Mouse (Mus musculus): ENCODE data around the gene Iqcf1.

The Iqcf1 gene

DNA sequence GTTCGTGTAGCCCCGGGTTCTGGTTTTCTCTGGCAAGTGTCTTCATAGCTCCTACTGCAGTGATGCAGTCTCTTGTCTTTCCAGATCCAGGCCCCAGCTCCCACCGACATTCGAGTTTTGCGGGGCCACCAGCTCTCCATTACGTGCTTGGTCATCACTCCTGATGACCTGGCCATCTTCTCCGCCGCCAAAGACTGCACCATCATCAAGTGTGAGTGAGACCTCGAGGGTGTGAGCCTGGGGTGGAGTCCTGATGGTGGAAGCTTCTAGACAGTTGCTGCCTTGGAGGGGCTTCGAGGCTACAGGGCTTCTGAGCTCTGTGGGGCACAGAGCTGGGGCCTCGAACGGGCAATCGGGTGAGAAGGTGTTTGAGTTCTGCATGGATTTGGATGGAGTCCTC lies 18.1 kb upstream of the Iqcf1 start:
- DNase-seq (ENCODE audit: low spot score in 2 of 2) = peak; percentile 4

DNA sequence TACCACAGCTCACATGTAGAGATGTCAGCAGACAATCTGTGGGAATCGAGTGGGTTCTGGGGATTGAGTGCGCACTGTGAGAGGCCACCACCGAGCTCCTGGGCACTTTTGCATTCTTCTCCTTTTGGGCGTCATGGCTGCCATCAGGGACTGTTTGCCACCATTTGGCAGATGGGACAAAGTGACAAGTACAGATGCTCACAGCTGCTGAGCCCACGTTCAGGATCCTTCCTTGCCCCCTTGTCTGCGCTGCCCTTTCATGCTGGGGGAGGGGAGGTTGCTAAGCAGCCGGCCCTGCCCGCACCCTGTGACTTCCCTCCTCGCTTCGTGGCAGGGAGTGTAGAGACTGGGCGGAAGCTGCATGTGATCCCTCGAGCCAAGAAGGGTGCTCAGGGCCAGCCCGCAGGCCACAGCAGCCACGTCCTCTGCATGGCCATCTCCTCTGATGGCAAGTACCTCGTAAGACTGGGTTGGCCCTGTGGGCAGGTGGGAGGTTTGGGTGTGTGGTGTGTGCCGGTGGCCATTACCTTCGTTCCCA lies 17.1 kb upstream of the Iqcf1 start:
- peak; percentile 5 to 11 for DNase-seq (ENCODE audit: low spot score in 2 of 2)

DNA sequence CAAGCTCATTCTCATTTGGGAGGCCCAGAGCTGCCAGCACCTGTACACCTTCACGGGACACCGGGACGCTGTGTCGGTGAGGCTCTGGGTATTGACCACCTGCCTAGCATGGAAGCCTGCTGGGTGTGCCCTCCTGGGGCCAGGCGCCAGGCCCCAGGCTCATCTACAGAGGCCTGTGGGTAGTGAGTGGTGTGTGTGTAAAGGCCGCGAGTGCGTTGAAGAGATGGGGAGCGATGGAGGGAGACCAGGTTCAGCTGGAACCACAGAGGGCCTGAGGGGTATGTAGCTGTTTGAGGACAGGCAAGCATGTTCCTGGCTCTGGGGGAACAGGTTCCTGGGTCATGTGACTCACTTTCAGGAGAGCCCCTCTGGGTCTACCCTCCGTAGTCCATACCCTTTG lies 16.6 kb upstream of the Iqcf1 start:
- peak in 1 of 2 experiments; percentile 3 for DNase-seq (ENCODE audit: low spot score in 2 of 2)

DNA sequence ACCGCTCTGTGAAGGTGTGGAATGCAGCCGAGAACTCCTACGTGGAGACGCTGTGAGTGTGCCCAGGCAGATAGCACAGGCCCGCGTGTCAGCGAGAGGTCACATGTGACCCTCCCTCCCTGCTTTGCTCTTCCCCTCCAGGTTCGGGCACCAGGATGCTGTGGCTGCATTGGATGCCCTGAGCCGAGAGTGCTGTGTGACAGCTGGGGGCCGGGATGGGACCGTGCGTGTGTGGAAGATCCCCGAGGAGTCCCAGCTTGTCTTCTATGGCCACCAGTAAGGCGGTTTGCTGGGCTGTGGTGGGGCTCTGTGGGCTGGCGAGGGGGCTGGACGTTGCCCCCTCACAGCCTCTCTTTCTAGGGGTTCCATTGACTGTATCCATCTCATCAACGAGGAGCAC lies 16.2 kb upstream of the Iqcf1 start:
- peak in 1 of 2 experiments; percentile 2 for DNase-seq (ENCODE audit: low spot score in 2 of 2)

DNA sequence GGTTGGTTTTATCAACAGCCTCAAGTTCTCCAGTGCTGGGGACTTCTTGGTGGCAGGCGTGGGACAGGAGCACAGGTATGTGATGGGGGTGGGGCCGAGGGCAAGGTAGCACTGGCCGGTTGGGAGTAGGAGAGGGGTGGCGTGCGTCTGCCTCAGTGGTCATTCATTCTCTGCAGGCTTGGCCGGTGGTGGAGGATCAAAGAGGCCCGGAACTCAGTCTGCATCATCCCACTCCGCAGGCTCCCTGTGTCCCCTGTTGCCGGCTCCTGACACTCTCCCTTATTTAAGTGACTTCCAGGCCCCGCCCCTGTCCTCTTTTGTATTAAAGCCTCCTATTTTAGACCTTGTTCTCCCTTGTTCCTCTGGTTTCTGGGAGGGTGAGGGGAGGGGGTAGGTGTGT lies 14.7 kb upstream of the Iqcf1 start:
- DNase-seq (ENCODE audit: low spot score in 2 of 2) = peak; percentile 3 to 5

GRCm38 (mm10) chr9:106487602-106488001 lies 12.2 kb upstream of the Iqcf1 start:
- DNase-seq (ENCODE audit: low spot score in 2 of 2) = peak; percentile 1 to 3

DNA sequence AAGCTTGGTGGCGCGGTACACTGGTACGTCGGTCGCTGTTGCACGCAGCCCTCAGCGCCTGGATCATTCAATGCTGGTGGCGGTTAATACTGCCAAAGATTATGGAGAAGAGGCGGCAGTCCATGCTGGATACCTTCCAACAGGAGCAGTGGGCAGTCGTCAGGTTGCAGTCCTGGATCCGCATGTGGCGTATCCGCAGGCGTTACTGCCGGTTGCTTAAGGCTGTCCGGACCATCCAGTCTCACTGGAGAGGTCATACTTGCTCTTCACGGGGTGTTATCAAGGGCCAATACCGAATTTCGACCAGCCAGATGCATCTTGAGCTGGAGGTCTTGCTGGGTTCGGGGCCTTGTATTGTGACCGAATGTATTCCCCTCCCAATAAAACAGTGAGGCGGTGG lies 2.1 kb downstream of the Iqcf1 start:
- no peak for DNase-seq (ENCODE audit: low spot score in 2 of 2)

- DNase-seq (ENCODE audit: low spot score in 2 of 2) = no peak
These were observed 4.5 kb downstream of the Iqcf1 start for GRCm38 (mm10) chr9:106504246-106504645.

DNA sequence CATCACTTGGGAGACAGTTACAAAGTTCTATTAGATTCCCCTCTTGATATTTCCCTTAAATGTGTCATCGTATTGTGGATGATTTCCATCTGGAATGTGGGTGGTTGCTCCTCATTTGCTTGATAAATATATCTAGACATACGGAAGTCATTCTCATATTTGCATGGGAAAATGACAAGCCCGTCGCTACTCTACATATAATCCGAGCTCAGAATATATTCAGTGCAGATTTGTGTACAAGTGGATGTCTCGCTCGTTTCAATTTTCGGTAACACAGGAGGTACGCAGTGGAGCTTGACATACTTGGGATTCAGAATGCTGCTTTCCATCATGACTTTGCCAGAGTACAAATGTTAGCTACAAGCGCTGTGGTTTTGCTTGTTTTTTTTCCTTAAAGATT lies 9.6 kb downstream of the Iqcf1 start:
- no peak for DNase-seq (ENCODE audit: low spot score in 2 of 2)

- no peak for DNase-seq (ENCODE audit: low spot score in 2 of 2)
These were observed 13.1 kb downstream of the Iqcf1 start for GRCm38 (mm10) chr9:106512729-106513450.

DNA sequence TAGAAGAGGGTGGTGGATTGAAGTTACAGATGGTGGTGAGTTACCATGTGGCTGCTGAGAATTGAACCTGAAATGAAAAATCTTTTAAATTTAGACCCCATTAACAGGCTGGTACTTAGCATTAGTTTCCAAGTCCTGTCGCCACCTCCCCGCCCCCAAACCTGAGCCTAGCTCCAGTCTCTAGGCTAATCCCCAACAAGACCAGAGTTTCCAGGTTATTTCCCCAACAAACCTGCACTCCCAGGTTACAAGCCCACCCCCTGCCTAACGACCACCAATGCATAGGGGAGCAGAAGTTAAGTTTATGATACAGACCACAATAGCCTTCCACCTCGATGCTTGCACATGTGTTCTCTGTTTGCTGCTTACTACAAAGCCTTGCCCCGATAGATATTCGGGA lies 13.8 kb downstream of the Iqcf1 start:
- no peak for DNase-seq (ENCODE audit: low spot score in 2 of 2)

DNA sequence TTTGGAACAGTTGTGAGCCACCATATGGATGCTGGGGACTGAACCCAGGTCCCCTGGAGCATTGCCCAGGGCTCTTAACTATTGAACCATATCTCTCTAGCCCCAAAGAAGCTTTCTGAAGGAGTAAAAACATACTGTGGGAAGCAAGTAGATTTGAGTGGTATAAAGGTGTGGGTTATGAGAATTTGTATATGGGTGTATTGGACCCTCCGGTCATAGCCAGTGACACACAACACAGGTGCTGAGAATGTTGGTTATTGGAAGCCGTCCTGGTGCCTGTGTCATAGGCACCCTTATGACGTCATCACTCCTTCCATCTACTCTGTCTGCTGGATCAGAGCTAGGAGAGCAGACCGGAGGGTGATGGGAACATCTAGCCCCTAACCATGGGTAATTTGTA lies 14.5 kb downstream of the Iqcf1 start, which contains the start of gene Iqcf5:
TSS of gene Iqcf5 (plus strand) at position 301 of the 400 bp plus-strand sequence.
- no peak for DNase-seq (ENCODE audit: low spot score in 2 of 2)

DNA sequence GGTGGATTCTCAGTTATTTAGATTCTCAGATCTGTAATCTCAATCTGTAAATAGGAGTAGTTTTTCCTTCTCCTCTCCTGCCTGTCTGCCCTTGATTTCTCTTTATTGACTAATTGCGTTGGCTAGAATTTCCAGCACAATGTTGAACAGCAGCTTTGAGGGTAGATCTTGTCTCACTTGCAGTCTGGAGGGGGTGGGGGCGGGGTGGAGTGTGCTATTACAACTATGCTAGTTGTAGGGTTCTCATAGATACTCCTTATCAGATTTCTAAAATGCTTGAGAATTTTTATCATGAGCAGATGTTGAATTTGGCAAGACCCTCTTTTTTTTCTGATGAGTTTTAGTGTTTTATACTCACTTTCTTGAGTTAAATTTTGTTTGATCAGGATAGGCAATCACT lies 19.7 kb downstream of the Iqcf1 start:
- DNase-seq (ENCODE audit: low spot score in 2 of 2) = no peak

GRCm38 (mm10) chr9:106519909-106520308 lies 20.1 kb downstream of the Iqcf1 start:
- no peak for DNase-seq (ENCODE audit: low spot score in 2 of 2)

DNA sequence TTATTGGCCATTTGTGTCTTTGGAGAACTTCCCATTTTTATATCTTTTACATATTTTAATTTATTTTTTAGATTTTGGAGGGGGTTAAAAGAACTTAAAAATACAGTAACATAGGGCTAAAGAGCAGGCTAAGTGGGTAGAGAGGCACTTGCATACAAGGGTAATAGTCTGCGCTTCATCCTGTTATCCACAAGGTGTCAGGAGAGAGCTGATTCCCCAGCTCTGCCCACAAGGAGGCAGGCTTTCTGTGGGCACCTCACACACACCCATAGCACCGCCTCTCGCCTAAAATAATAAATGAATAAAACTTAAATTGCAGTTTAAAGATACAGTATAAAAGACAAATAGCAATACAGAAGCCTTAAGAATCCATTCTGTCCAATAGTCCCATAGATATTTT lies 32.1 kb downstream of the Iqcf1 start:
- DNase-seq (ENCODE audit: low spot score in 2 of 2) = no peak

GRCm38 (mm10) chr9:106534296-106534695 lies 34.5 kb downstream of the Iqcf1 start:
- DNase-seq (ENCODE audit: low spot score in 2 of 2) = no peak

DNA sequence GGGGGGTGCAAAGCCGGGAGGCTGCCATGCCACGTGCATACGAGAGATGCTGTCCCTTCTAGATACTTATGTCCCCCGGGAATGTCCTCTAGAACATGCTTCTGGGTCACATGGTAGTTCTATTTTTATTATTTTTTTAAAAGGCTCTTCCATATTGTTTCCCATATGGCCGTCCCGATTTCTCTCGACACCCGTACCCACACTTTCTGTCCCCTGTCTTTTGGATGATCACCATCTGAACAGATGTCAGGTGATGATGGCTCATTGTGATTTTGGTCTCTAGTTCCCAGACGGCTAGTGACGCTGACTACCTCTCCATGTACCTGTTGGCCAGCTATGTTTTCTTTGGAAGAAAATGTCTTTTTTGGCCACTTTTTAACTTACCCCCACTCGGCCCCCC lies 35.2 kb downstream of the Iqcf1 start:
- DNase-seq (ENCODE audit: low spot score in 2 of 2) = peak in 1 of 2 experiments; percentile 13

Measured in frontal cortex, postnatal 10 days (tissue).